Mouse (Mus musculus): ENCODE data around the gene Tmem167b.

Gene Tmem167b

GRCm38 (mm10) chr3:108537303-108537702 is 25.0 kb downstream of the Tmem167b start:
- peak; percentile 66 to 81 for DNase-seq (ENCODE audit: low spot score in 2 of 2)

- DNase-seq (ENCODE audit: low spot score in 2 of 2): peak; percentile 36 to 67
These were observed 25.6 kb downstream of the Tmem167b start, which contains the start of gene 5330417C22Rik for GRCm38 (mm10) chr3:108536517-108537260. TSS of gene 5330417C22Rik (minus strand) at chr3:108536536.

GRCm38 (mm10) chr3:108535896-108536516 is 26.3 kb downstream of the Tmem167b start:
- no peak for DNase-seq (ENCODE audit: low spot score in 2 of 2)

- no peak for DNase-seq (ENCODE audit: low spot score in 2 of 2)
These were observed 28.3 kb downstream of the Tmem167b start, which contains the start of gene 1700013F07Rik for GRCm38 (mm10) chr3:108533951-108534350. TSS of gene 1700013F07Rik (plus strand) at chr3:108534150.

- DNase-seq (ENCODE audit: low spot score in 2 of 2): no peak
These were observed 29.0 kb downstream of the Tmem167b start for GRCm38 (mm10) chr3:108533114-108533885.

GRCm38 (mm10) chr3:108528489-108528888 is 33.8 kb downstream of the Tmem167b start:
- no peak for DNase-seq (ENCODE audit: low spot score in 2 of 2)

GRCm38 (mm10) chr3:108523415-108523814 is 38.9 kb downstream of the Tmem167b start:
- DNase-seq (ENCODE audit: low spot score in 2 of 2): no peak

GRCm38 (mm10) chr3:108518276-108518675 is 44.0 kb downstream of the Tmem167b start:
- no peak for DNase-seq (ENCODE audit: low spot score in 2 of 2)

GRCm38 (mm10) chr3:108513465-108513864 is 48.8 kb downstream of the Tmem167b start:
- DNase-seq (ENCODE audit: low spot score in 2 of 2): no peak

GRCm38 (mm10) chr3:108510716-108511483 is 51.4 kb downstream of the Tmem167b start:
- no peak for DNase-seq (ENCODE audit: low spot score in 2 of 2)

GRCm38 (mm10) chr3:108510156-108510555 is 52.1 kb downstream of the Tmem167b start:
- no peak for DNase-seq (ENCODE audit: low spot score in 2 of 2)

- DNase-seq (ENCODE audit: low spot score in 2 of 2): no peak
These were observed 53.4 kb downstream of the Tmem167b start for GRCm38 (mm10) chr3:108508745-108509474.
